Mouse (Mus musculus): ENCODE measurements around the gene Slc36a2.

DNA sequence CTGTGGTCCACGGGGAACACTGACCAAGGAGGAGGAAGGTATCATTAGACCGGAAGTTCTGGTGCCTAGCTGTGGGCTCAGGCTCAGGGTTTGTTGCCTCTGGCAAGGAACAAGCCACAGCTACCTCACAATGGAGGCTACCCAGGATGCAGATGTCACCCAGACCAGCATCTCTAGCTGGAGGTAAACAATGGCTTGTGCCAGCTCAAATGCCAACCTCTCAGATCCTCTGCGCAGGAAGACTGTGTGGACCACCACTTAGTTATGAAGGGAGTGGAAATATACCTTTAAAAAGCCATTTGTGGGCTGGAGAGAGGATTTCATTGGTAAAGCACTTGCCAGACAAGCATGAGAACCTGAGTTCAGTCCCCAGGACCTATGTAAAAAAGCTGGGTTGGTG is 33.3 kb downstream of the Slc36a2 start, which contains the start of gene Slc36a3:
- TF ChIP-seq CTCF (IDR thresholded peaks at IDR 0.05; ENCODE audit: low read depth): no peak
- no peak for TF ChIP-seq EP300 (IDR thresholded peaks at IDR 0.05; ENCODE audit: low read depth)
